Mouse (Mus musculus) thymus, postnatal 10 days (tissue): Measurements from ENCODE around the gene Idi1.
"Not testable (repeated sequence)": the region's sequence is repeated elsewhere in the genome, so short reads cannot be mapped to it uniquely, and the experiment has no call there.

Experiments
- DNase-seq, 2 experiments: peaks; one replicate each; pipeline ENCODE4 v3.0.0; 2021; ENCODE audit warnings: low spot score in 2 of 2

Gene Idi1

DNA sequence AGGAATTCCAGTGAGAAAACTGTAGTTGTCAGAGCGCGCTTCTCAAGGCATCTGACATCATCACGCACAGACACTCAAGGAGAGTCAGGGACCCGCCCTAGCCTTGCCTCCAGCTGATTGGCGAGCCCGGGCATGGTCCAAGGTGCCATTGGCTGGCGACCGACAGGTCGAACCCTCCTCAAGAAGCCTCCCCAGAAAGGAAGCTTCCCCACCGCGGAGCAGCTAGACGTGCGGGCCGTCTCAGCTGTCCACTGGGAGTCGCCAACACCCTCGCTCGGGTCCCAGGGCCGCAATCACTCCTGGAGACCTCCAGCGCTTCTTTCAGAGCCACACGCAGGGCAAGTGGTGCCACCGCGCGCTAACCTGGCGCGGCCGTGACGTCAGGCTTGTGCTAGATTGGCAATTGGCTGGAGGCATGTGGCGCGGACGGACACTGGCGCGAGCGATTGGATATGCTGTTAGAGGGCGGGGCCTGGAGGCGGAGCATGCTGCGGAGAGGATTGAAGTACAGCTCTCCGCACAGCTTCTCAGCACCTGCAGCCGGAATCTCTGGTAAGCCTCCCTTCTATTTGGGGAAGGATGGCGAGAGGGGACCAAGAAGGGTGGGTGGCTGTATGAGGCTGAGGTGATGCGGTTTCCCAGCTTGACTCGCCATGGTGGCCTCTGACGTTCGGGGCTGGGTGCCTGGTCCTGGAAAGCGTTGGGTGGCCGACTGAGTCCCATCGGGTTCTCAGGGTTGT is at the start of gene Idi1:
Gene Idi1, plus strand, starts transcription at position 57 of the 740 bp plus-strand sequence.
- peak; percentile 94 to 96 for DNase-seq

- no peak for DNase-seq
Observed at GRCm38 (mm10) chr13:8838394-8838793, 46.9 kb upstream of the Idi1 start.

DNA sequence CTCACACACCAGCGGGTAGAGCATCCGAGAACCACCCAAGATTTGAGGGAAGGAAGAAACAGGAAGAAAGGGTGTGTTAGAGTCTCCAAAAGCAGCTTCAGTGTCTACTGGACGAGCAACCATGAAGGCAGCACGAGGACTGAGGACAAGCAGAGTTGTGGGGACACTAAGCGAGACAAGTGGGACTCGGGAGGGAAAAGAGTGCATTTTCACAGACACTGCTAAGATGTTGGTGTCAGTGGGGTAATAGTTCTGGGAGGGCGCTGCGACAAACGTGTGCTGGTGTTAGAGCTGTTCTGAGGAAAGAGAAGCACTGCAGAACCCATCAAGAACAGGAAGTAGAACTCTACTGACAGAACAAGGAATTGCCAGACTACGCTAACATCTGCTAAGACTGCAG is 46.2 kb upstream of the Idi1 start:
- DNase-seq, result no peak

DNA sequence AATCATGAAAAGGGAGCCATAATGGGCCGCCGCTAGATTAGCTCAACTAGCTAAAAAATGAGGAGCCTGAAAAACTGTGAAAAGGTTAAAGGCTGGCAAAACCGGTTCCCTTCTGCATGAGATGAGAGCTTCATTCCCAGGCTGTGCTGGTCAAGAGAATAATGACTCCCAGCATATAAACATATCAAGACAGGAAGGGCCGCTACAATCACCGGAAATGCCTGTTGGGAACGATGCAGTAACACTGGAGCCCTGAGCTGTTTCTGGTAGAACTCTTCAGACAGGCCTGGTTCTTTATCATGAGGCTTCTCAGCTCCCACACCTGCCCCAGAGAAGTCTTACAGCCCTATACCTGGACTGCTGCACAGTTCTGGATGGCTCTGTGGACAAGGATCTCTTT is 45.4 kb upstream of the Idi1 start:
- no peak for DNase-seq

DNA sequence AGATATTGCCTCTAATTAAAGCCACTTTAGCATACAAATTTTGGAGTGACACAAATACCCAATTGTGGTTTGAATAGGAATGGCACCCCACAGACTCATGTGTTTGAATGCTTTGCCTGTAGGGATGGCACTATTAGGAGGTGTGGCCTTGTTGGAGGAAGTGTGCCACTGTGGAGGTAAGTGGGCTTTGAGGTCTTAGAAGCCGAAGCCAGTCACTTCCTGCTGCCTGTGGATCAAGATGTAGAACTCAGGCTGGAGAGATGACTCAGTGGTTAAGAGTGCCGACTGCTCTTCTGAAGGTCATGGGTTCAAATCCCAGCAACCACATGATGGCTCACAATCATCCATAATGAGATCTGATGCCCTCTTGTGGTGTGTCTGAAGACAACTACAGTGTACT is 44.4 kb upstream of the Idi1 start:
- no peak for DNase-seq

DNA sequence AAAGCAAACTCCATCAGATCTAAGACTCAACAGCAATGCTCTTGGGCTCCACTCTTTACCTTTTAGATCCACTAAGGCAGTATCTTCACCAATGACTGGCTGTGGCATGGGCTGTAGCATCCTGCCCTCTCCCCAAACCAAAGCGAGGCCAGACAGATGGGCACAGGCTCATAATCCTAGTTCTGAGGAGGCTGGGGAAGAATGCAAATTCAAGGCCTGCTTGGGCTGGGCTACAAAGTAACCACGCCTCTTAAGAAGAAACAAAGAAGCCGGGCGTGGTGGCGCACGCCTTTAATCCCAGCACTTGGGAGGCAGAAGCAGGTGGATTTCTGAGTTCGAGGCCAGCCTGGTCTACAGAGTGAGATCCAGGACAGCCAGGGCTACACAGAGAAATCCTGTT is 43.5 kb upstream of the Idi1 start:
- not testable (repeated sequence) for DNase-seq

GRCm38 (mm10) chr13:8842273-8842672 is 43.0 kb upstream of the Idi1 start:
- no peak for DNase-seq

DNA sequence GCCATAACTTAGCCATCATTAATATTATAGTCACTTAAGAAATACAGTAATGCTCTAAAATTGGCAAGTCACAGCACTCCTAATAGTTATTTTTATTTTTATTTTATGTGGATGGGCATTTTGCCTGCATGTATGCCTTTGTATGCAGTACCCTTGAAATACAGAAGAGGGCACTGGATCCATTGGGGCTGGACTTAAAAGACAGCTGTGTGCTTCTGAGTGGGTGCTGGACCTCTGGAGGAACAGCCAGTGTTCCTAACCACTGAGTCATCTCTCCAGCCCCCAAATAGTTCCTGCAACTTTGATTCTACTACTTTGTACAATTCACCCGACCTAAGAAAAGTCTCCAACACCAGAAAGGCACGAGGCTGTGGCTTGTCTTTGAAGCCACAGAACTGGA is 37.6 kb upstream of the Idi1 start:
- DNase-seq, result peak in 1 of 2 experiments; percentile 26

DNA sequence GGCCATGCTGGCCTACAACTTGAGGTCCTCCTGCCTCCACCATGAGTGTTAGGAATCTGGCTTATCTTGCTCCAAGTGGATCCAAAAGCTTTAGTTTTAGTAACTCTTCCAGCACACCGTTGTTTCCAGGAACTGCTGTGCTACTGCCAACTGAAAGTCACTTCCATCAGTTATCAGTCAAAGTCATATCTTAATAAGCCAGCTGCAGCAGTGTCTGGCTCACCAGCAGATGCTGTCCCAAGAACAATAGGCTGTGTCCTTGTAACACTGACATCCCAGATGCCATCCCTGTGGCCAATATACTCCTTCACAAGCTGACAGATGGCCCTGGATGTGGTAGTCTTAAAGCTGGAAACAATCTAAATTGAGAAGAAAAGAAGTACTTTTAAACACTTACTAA is 36.0 kb upstream of the Idi1 start:
- no peak for DNase-seq

GRCm38 (mm10) chr13:8853424-8853823 is 31.9 kb upstream of the Idi1 start:
- no peak for DNase-seq

DNA sequence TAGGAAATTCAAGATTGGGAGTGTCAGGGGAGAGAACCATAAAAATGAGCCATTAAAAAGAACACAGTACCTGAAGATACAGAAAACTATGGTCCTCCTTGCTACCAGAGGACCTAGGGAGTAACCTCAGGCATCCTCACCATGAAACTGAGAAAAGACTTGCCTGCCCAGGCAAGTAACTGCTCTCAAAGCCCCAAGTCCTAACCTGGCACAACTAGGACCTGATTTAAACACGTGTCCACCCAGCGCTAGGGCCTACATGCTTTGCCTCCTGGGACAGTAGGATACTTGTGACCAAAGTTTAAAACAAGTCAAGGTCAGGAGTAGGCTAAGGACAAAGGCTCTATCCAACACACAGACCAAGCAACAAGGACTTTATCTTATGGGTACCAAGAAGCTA is 30.5 kb upstream of the Idi1 start:
- DNase-seq, result no peak

- DNase-seq, result no peak
Observed at GRCm38 (mm10) chr13:8858453-8858852, 26.8 kb upstream of the Idi1 start.

DNA sequence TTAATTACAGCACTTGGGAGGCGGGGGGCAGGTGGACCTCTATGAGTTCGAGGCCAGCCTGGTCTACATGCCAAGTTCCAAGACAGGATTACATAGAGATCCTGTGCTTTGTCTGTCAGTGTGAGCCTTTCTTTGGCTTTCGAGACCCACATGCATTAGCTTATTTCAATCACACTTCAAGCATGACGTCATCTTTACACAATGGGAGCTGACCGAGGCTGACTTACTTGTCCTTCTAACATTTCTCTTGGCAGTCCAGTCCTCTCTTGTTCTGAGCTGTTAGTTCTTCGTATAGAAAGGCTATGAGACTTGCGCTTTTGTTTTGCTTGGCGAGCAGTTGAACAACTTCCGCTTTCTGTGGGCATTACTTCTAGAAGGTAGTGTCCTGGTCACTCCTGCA is 24.4 kb upstream of the Idi1 start:
- no peak for DNase-seq

DNA sequence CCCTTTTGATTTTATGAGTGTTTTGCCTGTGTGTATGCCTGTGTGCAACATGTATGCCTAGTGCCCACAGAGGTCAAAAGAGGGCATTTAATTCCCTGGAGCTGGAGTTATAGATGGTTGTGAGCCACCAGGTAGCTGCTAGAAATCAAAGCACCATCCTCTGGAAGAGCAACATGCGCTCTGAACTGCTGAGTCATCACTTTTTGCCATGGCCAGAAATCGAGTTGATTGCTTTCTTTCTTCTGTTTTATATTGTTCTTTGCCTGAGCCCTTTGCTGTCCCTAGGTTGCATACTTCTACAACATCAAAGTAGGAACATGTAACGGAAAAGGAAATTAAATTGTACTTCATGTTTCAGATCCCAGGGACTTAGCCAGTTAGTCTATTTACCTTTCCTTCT is 20.3 kb upstream of the Idi1 start:
- DNase-seq, result no peak

DNA sequence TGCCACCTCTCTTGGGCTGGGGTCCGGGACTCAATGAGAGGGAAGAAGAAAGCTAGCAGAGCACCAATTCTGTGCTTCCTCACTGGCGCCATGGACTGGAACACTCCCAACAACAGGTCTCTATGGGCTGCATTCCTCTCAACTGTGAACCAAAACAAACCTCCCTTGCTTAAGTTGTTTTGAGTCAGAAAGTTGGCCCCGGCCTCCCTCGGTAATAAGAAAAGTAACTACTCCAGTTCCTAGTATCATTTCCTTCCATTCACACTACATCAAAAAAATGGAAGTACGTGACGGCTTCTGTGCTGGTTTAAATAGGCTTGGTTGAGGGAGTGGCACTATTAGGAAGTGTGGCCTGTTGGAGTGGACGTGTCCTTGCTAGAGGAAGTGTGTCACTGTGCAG is 18.7 kb upstream of the Idi1 start:
- no peak for DNase-seq

DNA sequence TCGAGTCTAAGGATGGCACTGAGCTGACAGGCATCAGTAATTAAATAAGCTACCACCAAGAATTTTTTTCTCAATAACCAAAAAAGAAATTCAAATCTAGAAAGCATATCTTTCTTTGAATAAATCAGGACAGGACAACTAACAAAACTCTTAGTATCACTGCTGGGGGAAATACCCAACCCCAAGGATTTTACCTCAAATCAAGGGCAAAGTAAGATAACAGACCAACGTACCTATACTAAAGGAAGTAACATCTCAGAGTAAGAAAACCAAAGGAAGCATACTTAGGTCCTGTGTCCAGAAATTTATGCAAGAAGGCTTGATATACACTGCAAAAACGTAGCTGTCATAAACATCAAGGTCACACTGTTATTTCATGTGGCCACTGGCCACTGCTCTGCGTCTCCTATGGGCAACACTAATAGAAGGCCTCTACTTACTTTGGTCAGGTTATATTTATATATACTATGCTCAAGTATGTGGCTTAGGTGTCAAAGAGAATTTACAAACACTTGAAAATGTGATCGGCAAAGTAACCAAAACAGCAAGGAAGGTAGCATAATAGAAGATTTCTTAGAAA is 15.6 kb upstream of the Idi1 start:
- DNase-seq, result no peak

DNA sequence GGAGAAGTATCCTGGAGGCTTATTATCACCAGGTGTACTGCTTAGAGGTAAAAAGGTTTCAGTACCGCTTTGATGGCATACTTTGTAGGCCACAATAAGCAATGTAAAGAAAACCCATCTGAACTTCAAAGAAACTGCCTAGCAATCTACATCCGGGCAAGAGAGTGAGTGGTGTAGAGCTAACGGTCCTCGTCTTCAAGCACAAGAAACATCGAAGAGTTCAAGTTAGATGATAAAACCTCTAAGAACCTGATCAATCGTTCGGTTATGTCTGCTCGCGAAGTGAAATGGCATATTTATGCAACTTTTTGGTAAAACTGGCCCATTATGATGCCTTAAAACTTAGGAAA is 15.2 kb upstream of the Idi1 start:
- DNase-seq, result peak in 1 of 2 experiments; percentile 18

GRCm38 (mm10) chr13:8870510-8871313 is 14.6 kb upstream of the Idi1 start:
- DNase-seq, result peak; percentile 80 to 87

DNA sequence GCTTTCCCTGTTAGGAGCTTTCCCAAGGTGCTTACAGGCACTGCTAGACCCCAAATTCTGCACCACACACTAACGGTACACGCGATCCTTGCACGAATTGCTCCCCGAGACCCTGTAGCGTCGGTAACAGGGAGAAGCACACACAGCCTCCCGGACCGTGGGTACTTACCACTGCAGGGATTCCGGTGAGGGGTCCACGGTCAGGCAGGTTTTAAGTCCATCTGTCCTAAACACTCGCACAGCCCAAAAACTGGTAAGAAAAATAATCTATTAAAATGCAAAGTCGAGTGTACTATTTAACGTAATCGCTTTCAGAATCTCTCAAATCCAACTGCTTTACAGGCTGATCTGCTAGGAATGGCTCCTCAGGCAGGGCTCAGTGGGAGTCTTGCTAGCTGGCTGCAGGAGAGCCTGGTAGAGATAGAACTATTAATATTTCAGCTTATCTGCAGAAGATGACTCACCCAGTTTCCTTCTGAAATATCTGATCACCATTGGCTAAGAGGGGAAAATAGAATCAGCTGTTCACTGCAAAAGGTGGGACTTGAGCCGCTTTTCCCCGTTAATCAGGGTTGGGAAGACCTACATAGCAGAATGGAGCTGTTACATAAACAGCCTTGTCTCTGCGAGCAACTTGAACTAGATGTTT is 13.9 kb upstream of the Idi1 start, which contains the start of gene Wdr37:
Gene Wdr37, minus strand, starts transcription at position 596 of the 649 bp plus-strand sequence.
- DNase-seq, result no peak

GRCm38 (mm10) chr13:8873776-8874175 is 11.5 kb upstream of the Idi1 start:
- no peak for DNase-seq

- no peak for DNase-seq
Observed at GRCm38 (mm10) chr13:8881611-8882010, 3.7 kb upstream of the Idi1 start.

DNA sequence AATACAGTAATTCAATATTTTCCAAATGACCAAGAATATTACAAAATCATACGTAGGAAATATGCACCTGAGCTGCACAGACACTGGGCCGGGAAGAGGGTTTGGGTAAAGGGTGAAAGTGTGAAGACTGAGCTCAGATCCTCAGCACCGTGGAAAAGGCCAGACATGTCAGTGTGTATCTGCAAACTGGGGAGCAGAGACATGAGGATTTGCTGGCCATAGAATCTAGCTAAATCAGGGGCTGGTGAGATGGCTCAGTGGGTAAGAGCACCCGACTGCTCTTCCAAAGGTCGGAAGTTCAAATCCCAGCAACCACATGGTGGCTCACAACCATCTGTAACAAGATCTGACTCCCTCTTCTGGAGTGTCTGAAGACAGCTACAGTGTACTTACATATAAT is 1.4 kb upstream of the Idi1 start:
- DNase-seq, result not testable (repeated sequence)
